Mouse (Mus musculus): ENCODE data around the gene Gsx2. TPM values are rescaled to one million over a fixed set of nuclear protein-coding genes. Genes with fewer than 3 reads are reported as not detected.

Gene Gsx2
- under 1 TPM; 0.47 to 0.59 TPM for total RNA-seq (2021)
- long read RNA-seq, partial matches to known transcripts = 0 of 3 reads
- long read RNA-seq, other reads (novel, unspliced or antisense) = 1 of 3 reads

GRCm38 (mm10) chr5:75075383-75075941 lies at the start of gene Gsx2:
Gene Gsx2, plus strand, starts transcription at chr5:75075601.
- no peak for DNase-seq (ENCODE audit: low spot score in 2 of 2)

GRCm38 (mm10) chr5:75035475-75035874 lies 39.9 kb upstream of the Gsx2 start:
- no peak for DNase-seq (ENCODE audit: low spot score in 2 of 2)

GRCm38 (mm10) chr5:75039307-75039706 lies 36.1 kb upstream of the Gsx2 start:
- no peak for DNase-seq (ENCODE audit: low spot score in 2 of 2)

GRCm38 (mm10) chr5:75043011-75043445 lies 32.4 kb upstream of the Gsx2 start:
- DNase-seq (ENCODE audit: low spot score in 2 of 2) = no peak

- peak; percentile 45 to 52 for DNase-seq (ENCODE audit: low spot score in 2 of 2)
Observed at GRCm38 (mm10) chr5:75043621-75044301, 31.6 kb upstream of the Gsx2 start.

- peak; percentile 83 to 88 for DNase-seq (ENCODE audit: low spot score in 2 of 2)
Observed at GRCm38 (mm10) chr5:75044310-75044904, 31.0 kb upstream of the Gsx2 start, which contains the start of gene Chic2. Gene Chic2, minus strand, starts transcription at chr5:75044774.

GRCm38 (mm10) chr5:75045371-75045770 lies 30.0 kb upstream of the Gsx2 start:
- no peak for DNase-seq (ENCODE audit: low spot score in 2 of 2)

- DNase-seq (ENCODE audit: low spot score in 2 of 2) = no peak
Observed at GRCm38 (mm10) chr5:75046681-75047321, 28.6 kb upstream of the Gsx2 start.

- DNase-seq (ENCODE audit: low spot score in 2 of 2) = no peak
Observed at GRCm38 (mm10) chr5:75051109-75051508, 24.3 kb upstream of the Gsx2 start.

GRCm38 (mm10) chr5:75063177-75063576 lies 12.2 kb upstream of the Gsx2 start:
- no peak for DNase-seq (ENCODE audit: low spot score in 2 of 2)

GRCm38 (mm10) chr5:75066715-75067114 lies 8.7 kb upstream of the Gsx2 start:
- DNase-seq (ENCODE audit: low spot score in 2 of 2) = no peak

- peak; percentile 40 to 63 for DNase-seq (ENCODE audit: low spot score in 2 of 2)
Observed at GRCm38 (mm10) chr5:75067125-75067756, 8.2 kb upstream of the Gsx2 start.

- no peak for DNase-seq (ENCODE audit: low spot score in 2 of 2)
Observed at GRCm38 (mm10) chr5:75070132-75070531, 5.3 kb upstream of the Gsx2 start.

- no peak for DNase-seq (ENCODE audit: low spot score in 2 of 2)
Observed at GRCm38 (mm10) chr5:75070656-75071375, 4.6 kb upstream of the Gsx2 start.

GRCm38 (mm10) chr5:75071951-75072350 lies 3.5 kb upstream of the Gsx2 start:
- DNase-seq (ENCODE audit: low spot score in 2 of 2) = no peak

- no peak for DNase-seq (ENCODE audit: low spot score in 2 of 2)
Observed at GRCm38 (mm10) chr5:75072532-75072931, 2.9 kb upstream of the Gsx2 start.

- DNase-seq (ENCODE audit: low spot score in 2 of 2) = no peak
Observed at GRCm38 (mm10) chr5:75073167-75073566, 2.2 kb upstream of the Gsx2 start.

GRCm38 (mm10) chr5:75073684-75074083 lies 1.7 kb upstream of the Gsx2 start:
- DNase-seq (ENCODE audit: low spot score in 2 of 2) = no peak

- no peak for DNase-seq (ENCODE audit: low spot score in 2 of 2)
Observed at GRCm38 (mm10) chr5:75074132-75074531, 1.3 kb upstream of the Gsx2 start.

- no peak for DNase-seq (ENCODE audit: low spot score in 2 of 2)
Observed at GRCm38 (mm10) chr5:75074537-75075382, 641 bp upstream of the Gsx2 start.
